Mouse (Mus musculus) heart, adult 2 months (tissue): Measurements from ENCODE around the gene Lrrc2.

Experiments used
- CTCF ChIP-seq: fragments of 200-600 bp; IDR thresholded peaks from 2 replicates; pipeline ENCODE4 v1.8.1; 2022; ENCODE audit warnings: antibody characterized with exemption, mild to moderate bottlenecking, moderate library complexity
- EP300 ChIP-seq: fragments of 200-500 bp; IDR thresholded peaks from 2 replicates; pipeline ENCODE4 v1.6.1; 2011; ENCODE audit warnings: low read depth, low read length, control low read depth; ENCODE audit not compliant: insufficient read depth
- POLR2A ChIP-seq: fragments of 200-500 bp; IDR thresholded peaks from 2 replicates; pipeline ENCODE4 v1.6.1; 2011; ENCODE audit warnings: mild to moderate bottlenecking, low read depth, low read length, control low read depth; ENCODE audit not compliant: insufficient read depth

- TF ChIP-seq CTCF = no peak
- no peak for TF ChIP-seq POLR2A
- no peak for TF ChIP-seq EP300
Observed at GRCm38 (mm10) chr9:110985541-110985940, 34.2 kb downstream of the Lrrc2 start.
